Mouse (Mus musculus) CH12.LX (cell line): Measurements from ENCODE around the gene Klk1. TPM values are rescaled to one million over a fixed set of nuclear protein-coding genes. Genes with fewer than 3 reads are reported as not detected.
A peak's percentile ranks its signal among the peaks of the same experiment; 100 is the strongest.

Source experiments
- DNase-seq: peaks from one replicate; pipeline ENCODE4 v3.0.0-alpha.2; 2013; ENCODE audit errors: extremely low read depth
- H3K27ac ChIP-seq: 2 replicates; pipeline ENCODE4 v1.5.1; 2012; ENCODE audit warnings: low read depth, mild to moderate bottlenecking, control low read depth, moderate library complexity; ENCODE audit not compliant: insufficient read depth
- H3K27me3 ChIP-seq: replicated peaks from 2 replicates; pipeline ENCODE3; 2012; ENCODE audit warnings: inconsistent platforms
- H3K36me3 ChIP-seq, 2 experiments: replicated peaks in 1 of 2; 2 replicates each; pipeline versions ENCODE3 to v1.6.1; 2012; ENCODE audit warnings: inconsistent platforms in 1 of 2, low read length in 1 of 2, mild to moderate bottlenecking in 1 of 2, mixed read lengths in 1 of 2, moderate library complexity in 1 of 2; ENCODE audit not compliant: control insufficient read depth in 1 of 2, insufficient read depth in 1 of 2
- H3K4me1 ChIP-seq, 2 experiments: 2 replicates each; pipeline ENCODE4 v1.6.1; 2012; ENCODE audit warnings: inconsistent platforms in 1 of 2, moderate library complexity in 1 of 2; ENCODE audit not compliant: insufficient read depth in 2 of 2, control insufficient read depth in 1 of 2
- H3K4me2 ChIP-seq: 2 replicates; pipeline ENCODE4 v1.6.1; 2012; ENCODE audit warnings: low read depth, mild to moderate bottlenecking, control low read depth; ENCODE audit not compliant: poor library complexity, insufficient read depth, severe bottlenecking
- H3K4me3 ChIP-seq, 3 experiments: fragments of 150-350 bp in 1 of 3; sonication (generic) in 1 of 3; replicated peaks in 1 of 3; 2 replicates each; pipeline versions ENCODE3 to v1.5.1; 2011 to 2012; ENCODE audit warnings: low read depth in 2 of 3, low read length in 2 of 3, mild to moderate bottlenecking in 2 of 3, moderate library complexity in 2 of 3, control low read depth in 1 of 3, improper control_type of control experiment in 1 of 3, inconsistent platforms in 1 of 3, mixed read lengths in 1 of 3; ENCODE audit not compliant: poor library complexity in 1 of 3
- H3K79me2 ChIP-seq: replicated peaks from 2 replicates; pipeline ENCODE4 v1.6.1; 2012; ENCODE audit warnings: mild to moderate bottlenecking, moderate library complexity; ENCODE audit not compliant: control insufficient read depth, poor library complexity, insufficient read depth, severe bottlenecking; ENCODE audit errors: extremely low read depth
- H3K9ac ChIP-seq: 2 replicates; pipeline ENCODE4 v1.6.1; 2012; ENCODE audit warnings: low read depth, mild to moderate bottlenecking, control low read depth, moderate library complexity; ENCODE audit not compliant: insufficient read depth
- H3K9me3 ChIP-seq: replicated peaks from 2 replicates; pipeline ENCODE3; 2012; ENCODE audit warnings: low read length, inconsistent platforms, mixed read lengths
- CHD1 ChIP-seq: IDR thresholded peaks from 2 replicates; pipeline ENCODE4 v1.6.1; 2012; ENCODE audit warnings: low read depth, low read length, improper control_type of control experiment, inconsistent platforms
- CTCF ChIP-seq, 2 experiments: IDR thresholded peaks in 1 of 2; conservative IDR thresholded peaks in 1 of 2; 2 replicates each; pipeline ENCODE4 v1.5.1; 2011 to 2012; ENCODE audit warnings: low read depth in 2 of 2, low read length in 2 of 2, improper control_type of control experiment in 1 of 2, inconsistent platforms in 1 of 2, mild to moderate bottlenecking in 1 of 2, moderate library complexity in 1 of 2
- ELF1 ChIP-seq: IDR thresholded peaks from 2 replicates; pipeline ENCODE4 v1.6.1; 2014; ENCODE audit warnings: low read depth, mild to moderate bottlenecking, inconsistent platforms, low read length, improper control_type of control experiment
- GABPA ChIP-seq: IDR thresholded peaks from 2 replicates; pipeline ENCODE4 v1.6.1; 2012; ENCODE audit warnings: low read depth, low read length, improper control_type of control experiment, inconsistent platforms; ENCODE audit not compliant: insufficient replicate concordance
- JUN ChIP-seq: IDR thresholded peaks from 2 replicates; pipeline ENCODE4 v1.6.1; 2011; ENCODE audit warnings: low read depth, mild to moderate bottlenecking, low read length, improper control_type of control experiment, moderate library complexity; ENCODE audit not compliant: insufficient read depth
- MAX ChIP-seq: IDR thresholded peaks from 2 replicates; pipeline ENCODE4 v1.6.1; 2011; ENCODE audit warnings: low read length, improper control_type of control experiment
- MEF2A ChIP-seq: IDR thresholded peaks from 2 replicates; pipeline ENCODE4 v1.6.1; 2014; ENCODE audit warnings: low read depth, mild to moderate bottlenecking, inconsistent platforms, low read length, improper control_type of control experiment, borderline replicate concordance
- MXI1 ChIP-seq: IDR thresholded peaks from 2 replicates; pipeline ENCODE4 v1.6.1; 2011; ENCODE audit warnings: mild to moderate bottlenecking, low read depth, low read length, improper control_type of control experiment
- MYC ChIP-seq: IDR thresholded peaks from 2 replicates; pipeline ENCODE4 v1.6.1; 2011; ENCODE audit warnings: low read depth, mild to moderate bottlenecking, improper control_type of control experiment, low read length
- RAD21 ChIP-seq: IDR thresholded peaks from 2 replicates; pipeline ENCODE4 v1.6.1; 2011; ENCODE audit warnings: low read depth, mild to moderate bottlenecking, low read length, improper control_type of control experiment, moderate library complexity
- SIN3A ChIP-seq: IDR thresholded peaks from 2 replicates; pipeline ENCODE4 v1.6.1; 2012; ENCODE audit warnings: low read length, improper control_type of control experiment, inconsistent platforms
- SMC3 ChIP-seq: IDR thresholded peaks from 2 replicates; pipeline ENCODE4 v1.6.1; 2011; ENCODE audit warnings: low read depth, low read length, improper control_type of control experiment
- TCF12 ChIP-seq: IDR thresholded peaks from 2 replicates; pipeline ENCODE4 v1.6.1; 2014; ENCODE audit warnings: low read depth, mild to moderate bottlenecking, inconsistent platforms, low read length, improper control_type of control experiment
- UBTF ChIP-seq: IDR thresholded peaks from 2 replicates; pipeline ENCODE4 v1.6.1; 2012; ENCODE audit warnings: low read depth, mild to moderate bottlenecking, inconsistent platforms, low read length, improper control_type of control experiment, moderate library complexity
- USF2 ChIP-seq: conservative IDR thresholded peaks from 2 replicates; pipeline ENCODE4 v1.6.1; 2011; ENCODE audit warnings: low read depth, low read length, improper control_type of control experiment
- ZNF384 ChIP-seq: IDR thresholded peaks from 2 replicates; pipeline ENCODE4 v1.6.1; 2012; ENCODE audit warnings: low read depth, low read length, improper control_type of control experiment, inconsistent platforms
- dilution Hi-C: fragments of 300-500 bp; cut with MboI; formaldehyde crosslinking; loops from 2 replicates; pipeline ENCODE4 v1.14.3; 2020; ENCODE audit warnings: low sequenced_read_pairs; ENCODE audit not compliant: extremely low pct_unique_long_range_greater_than_20kb, extremely low pct_ligation_motif_present
- in situ Hi-C: fragments of 300-500 bp; cut with MboI; formaldehyde crosslinking; loops from 3 replicates; pipeline ENCODE4 v1.14.3; 2019; ENCODE audit warnings: low sequenced_read_pairs, low pct_ligation_motif_present, low pct_unique_long_range_greater_than_20kb, mixed read lengths
- polyA plus RNA-seq: library from polyadenylated mRNA; unstranded; fragments of >175 nt; gene quantifications from 2 replicates; pipeline ENCODE4 v1.2.1, GENCODE M21; 2012; ENCODE audit warnings: low read depth; ENCODE audit not compliant: insufficient read length
- total RNA-seq, 2 experiments: library from RNA; depleted of rRNA; stranded (reverse); fragments of 300-350 nt in 1 of 2; fragments of >200 nt in 1 of 2; gene quantifications; 2 replicates each; pipeline ENCODE4 v1.2.3; 2012 to 2014

Gene Klk1
- total and polyA plus RNA-seq, 3 experiments: not detected

GRCm38 (mm10) chr7:44246984-44247470, 21.9 kb downstream of the Klk1 start:
- in situ Hi-C loops: no loop called here
- TF ChIP-seq CTCF (conservative IDR thresholded peaks at IDR 0.05 in 1 of 2, IDR thresholded peaks at IDR 0.05 in 1 of 2; ENCODE audit: low read depth in 2 of 2, low read length in 2 of 2): no peak
- TF ChIP-seq MXI1: peak; percentile 83; the same call in 1 of the 2 replicates
- TF ChIP-seq MAX: peak; percentile 82
- TF ChIP-seq CHD1: no peak
- peak; percentile 58; the same call in 1 of the 2 replicates for TF ChIP-seq ELF1
- peak; percentile 91 for TF ChIP-seq ZNF384
- peak; percentile 9; the same call in 1 of the 2 replicates for TF ChIP-seq SIN3A
- peak; percentile 94 for TF ChIP-seq MYC
- TF ChIP-seq, all 38 proteins: peak for 6
- dilution Hi-C loops: no loop called here

GRCm38 (mm10) chr7:44247971-44248370, 22.8 kb downstream of the Klk1 start:
- H3K27me3 ChIP-seq: no peaks in the 10 kb centered on the region
- peak overlapping the region; percentile 79; the same call in 1 of the 2 replicates for H3K9ac ChIP-seq
- H3K27ac ChIP-seq: no peak overlapping the region
- peak overlapping the region; percentile 79 for H3K4me2 ChIP-seq
- DNase-seq: no peak
- H3K4me1 ChIP-seq: peaks cover 8 to 48% of the 10 kb centered on the region in 2 experiments
- H3K4me3 ChIP-seq: peak overlapping the region in 2 of 3 experiments; percentile 11 to 99
- H3K36me3 ChIP-seq: peaks cover 33 to 44% of the 10 kb centered on the region in 2 experiments
- dilution Hi-C loops: no loop called here
- H3K9me3 ChIP-seq: no peaks in the 10 kb centered on the region
- peaks cover 18% of the 10 kb centered on the region for H3K79me2 ChIP-seq
- TF ChIP-seq MEF2A (no peak), TCF12 (no peak), UBTF (no peak), JUN (no peak), GABPA (no peak), SMC3 (no peak), RAD21 (no peak), USF2 (no peak), CTCF (conservative IDR thresholded peaks at IDR 0.05 in 1 of 2, IDR thresholded peaks at IDR 0.05 in 1 of 2; ENCODE audit: low read depth in 2 of 2, low read length in 2 of 2) (no peak)
- in situ Hi-C loops: no loop called here

More at GRCm38 (mm10) chr7:44246984-44247470, 21.9 kb downstream of the Klk1 start:
- Histone ChIP-seq H3K27ac (peak overlapping the region; percentile 43), H3K79me2 (peaks cover 18% of the 10 kb centered on the region), H3K4me3 (peak overlapping the region; percentile 66 to 99 (median 91)), H3K27me3 (no peaks in the 10 kb centered on the region), H3K4me1 (peaks cover 8 to 46% of the 10 kb centered on the region in 2 experiments), H3K36me3 (peaks cover 26 to 34% of the 10 kb centered on the region in 2 experiments), H3K9me3 (no peaks in the 10 kb centered on the region), H3K4me2 (peak overlapping the region; percentile 79), H3K9ac (peak overlapping the region; percentile 79)
- peak; percentile 60 for DNase-seq
